Mouse (Mus musculus) brain, embryonic 14.5 days (tissue): Measurements from ENCODE around the gene Spata20.

Experiments used
- CTCF ChIP-seq: fragments of 200-500 bp; IDR thresholded peaks from 2 replicates; pipeline ENCODE4 v1.5.1; 2012; ENCODE audit warnings: inconsistent platforms, mild to moderate bottlenecking, moderate library complexity, borderline replicate concordance; ENCODE audit not compliant: insufficient read depth, insufficient read length; ENCODE audit errors: extremely low read depth
- POLR2A ChIP-seq: fragments of 200-500 bp; IDR thresholded peaks from 2 replicates; pipeline ENCODE4 v1.6.1; 2012; ENCODE audit warnings: mild to moderate bottlenecking, inconsistent platforms, borderline replicate concordance; ENCODE audit not compliant: poor library complexity, insufficient read depth, insufficient read length, severe bottlenecking; ENCODE audit errors: extremely low read depth

- TF ChIP-seq POLR2A (no peak), CTCF (no peak)
Measured at GRCm38 (mm10) chr11:94471740-94472584, 14.0 kb downstream of the Spata20 start.
